Mouse (Mus musculus): ENCODE measurements around the gene Hoxa3. TPM values are rescaled to one million over a fixed set of nuclear protein-coding genes. Genes with fewer than 3 reads are reported as not detected.

Hoxa3 gene
- polyA plus RNA-seq, 1 experiment from 2014 or later = not detected

GRCm38 (mm10) chr6:52202362-52203120, 10.6 kb downstream of the Hoxa3 start:
- Histone ChIP-seq H3K27me3 (peaks cover 100% of the 10 kb centered on the region), H3K4me3 (no peak overlapping the region), H3K4me1 (peaks cover 13% of the 10 kb centered on the region), H3K9me3 (replicated peaks) (no peaks in the 10 kb centered on the region), H3K9ac (no peak overlapping the region), H3K36me3 (ENCODE audit: poor library complexity, severe bottlenecking) (no peaks in the 10 kb centered on the region), H3K27ac (no peak overlapping the region), H3K4me2 (no peak overlapping the region)
- WGBS = 1% methylated on average over 22 of the region's 22 CpGs
- ATAC-seq = no peak

GRCm38 (mm10) chr6:52201269-52201668, 11.9 kb downstream of the Hoxa3 start:
- peaks cover 100% of the 10 kb centered on the region for H3K27me3 ChIP-seq
- H3K27ac ChIP-seq = no peak overlapping the region
- no peak overlapping the region for H3K9ac ChIP-seq
- 4% methylated on average over 1 of the region's 1 CpGs for WGBS
- H3K4me1 ChIP-seq = peaks cover 13% of the 10 kb centered on the region
- no peak overlapping the region for H3K4me2 ChIP-seq
- no peaks in the 10 kb centered on the region for H3K9me3 ChIP-seq (replicated peaks)
- ATAC-seq = no peak
- H3K36me3 ChIP-seq (ENCODE audit: poor library complexity, severe bottlenecking) = no peaks in the 10 kb centered on the region
- no peak overlapping the region for H3K4me3 ChIP-seq

GRCm38 (mm10) chr6:52200751-52201250, 12.3 kb downstream of the Hoxa3 start:
- Histone ChIP-seq H3K27ac (no peak overlapping the region), H3K4me2 (no peak overlapping the region), H3K9me3 (replicated peaks) (no peaks in the 10 kb centered on the region), H3K9ac (no peak overlapping the region), H3K4me3 (no peak overlapping the region), H3K27me3 (peaks cover 100% of the 10 kb centered on the region), H3K36me3 (ENCODE audit: poor library complexity, severe bottlenecking) (no peaks in the 10 kb centered on the region), H3K4me1 (peaks cover 13% of the 10 kb centered on the region)
- no peak for ATAC-seq
- 5% methylated on average over 10 of the region's 10 CpGs for WGBS

GRCm38 (mm10) chr6:52200073-52200750, 12.9 kb downstream of the Hoxa3 start:
- no peak overlapping the region for H3K4me3 ChIP-seq
- H3K4me2 ChIP-seq = no peak overlapping the region
- peaks cover 13% of the 10 kb centered on the region for H3K4me1 ChIP-seq
- ATAC-seq = no peak
- no peaks in the 10 kb centered on the region for H3K9me3 ChIP-seq (replicated peaks)
- peaks cover 100% of the 10 kb centered on the region for H3K27me3 ChIP-seq
- H3K27ac ChIP-seq = no peak overlapping the region
- H3K36me3 ChIP-seq (ENCODE audit: poor library complexity, severe bottlenecking) = no peaks in the 10 kb centered on the region
- under 1% methylated on average over 30 of the region's 30 CpGs for WGBS
- H3K9ac ChIP-seq = no peak overlapping the region

GRCm38 (mm10) chr6:52197271-52197670, 15.9 kb downstream of the Hoxa3 start:
- WGBS = 1% methylated on average over 10 of the region's 10 CpGs
- H3K9ac ChIP-seq = no peak overlapping the region
- H3K4me3 ChIP-seq = no peak overlapping the region

GRCm38 (mm10) chr6:52196811-52197210, 16.3 kb downstream of the Hoxa3 start:
- peaks cover 100% of the 10 kb centered on the region for H3K27me3 ChIP-seq
- ATAC-seq = no peak
- H3K36me3 ChIP-seq (ENCODE audit: poor library complexity, severe bottlenecking) = no peaks in the 10 kb centered on the region
- no peak overlapping the region for H3K27ac ChIP-seq
- WGBS = 3% methylated on average over 9 of the region's 9 CpGs
- H3K4me1 ChIP-seq = 0 out of 2 replicates have a peak, but pooled peaks cover 4% of the 10 kb centered on the region
- H3K9ac ChIP-seq = no peak overlapping the region
- H3K4me3 ChIP-seq = no peak overlapping the region
- no peak overlapping the region for H3K4me2 ChIP-seq
- no peaks in the 10 kb centered on the region for H3K9me3 ChIP-seq (replicated peaks)

More at GRCm38 (mm10) chr6:52197271-52197670, 15.9 kb downstream of the Hoxa3 start:
- Histone ChIP-seq H3K27me3 (peaks cover 100% of the 10 kb centered on the region), H3K36me3 (ENCODE audit: poor library complexity, severe bottlenecking) (no peaks in the 10 kb centered on the region), H3K9me3 (replicated peaks) (no peaks in the 10 kb centered on the region), H3K4me2 (no peak overlapping the region), H3K27ac (no peak overlapping the region), H3K4me1 (no peaks in the 10 kb centered on the region)
- no peak for ATAC-seq

GRCm38 (mm10) chr6:52194690-52195089, 18.4 kb downstream of the Hoxa3 start:
- Histone ChIP-seq H3K9me3 (replicated peaks) (no peaks in the 10 kb centered on the region), H3K4me1 (peaks cover 11% of the 10 kb centered on the region), H3K27me3 (peaks cover 100% of the 10 kb centered on the region), H3K36me3 (ENCODE audit: poor library complexity, severe bottlenecking) (no peaks in the 10 kb centered on the region), H3K4me2 (no peak overlapping the region), H3K4me3 (no peak overlapping the region), H3K27ac (no peak overlapping the region), H3K9ac (no peak overlapping the region)
- ATAC-seq = no peak
- 4% methylated on average over 10 of the region's 10 CpGs for WGBS

GRCm38 (mm10) chr6:52191860-52192550, 21.1 kb downstream of the Hoxa3 start:
- Histone ChIP-seq H3K27me3 (peaks cover 100% of the 10 kb centered on the region), H3K4me3 (peak overlapping the region; percentile 36), H3K4me2 (peak overlapping the region; percentile 61), H3K36me3 (ENCODE audit: poor library complexity, severe bottlenecking) (no peaks in the 10 kb centered on the region), H3K9me3 (replicated peaks) (no peaks in the 10 kb centered on the region), H3K9ac (no peak overlapping the region), H3K27ac (no peak overlapping the region), H3K4me1 (peaks cover 11% of the 10 kb centered on the region)
- peak; percentile 65 for ATAC-seq
- WGBS = 1% methylated on average over 43 of the region's 55 CpGs

GRCm38 (mm10) chr6:52190906-52191810, 22.0 kb downstream of the Hoxa3 start, which contains the start of gene Hoxa4:
Gene Hoxa4 (minus strand): TSS chr6:52191753.
- 1% methylated on average over 91 of the region's 102 CpGs for WGBS

GRCm38 (mm10) chr6:52190410-52190809, 22.7 kb downstream of the Hoxa3 start:
- peaks cover 11% of the 10 kb centered on the region for H3K4me1 ChIP-seq
- no peak overlapping the region for H3K27ac ChIP-seq
- H3K36me3 ChIP-seq (ENCODE audit: poor library complexity, severe bottlenecking) = no peaks in the 10 kb centered on the region
- H3K27me3 ChIP-seq = peaks cover 100% of the 10 kb centered on the region
- no peak overlapping the region for H3K9ac ChIP-seq
- no peaks in the 10 kb centered on the region for H3K9me3 ChIP-seq (replicated peaks)
- no peak overlapping the region for H3K4me2 ChIP-seq
- H3K4me3 ChIP-seq = no peak overlapping the region
- ATAC-seq = no peak
- under 1% methylated on average over 23 of the region's 23 CpGs for WGBS

More at GRCm38 (mm10) chr6:52190906-52191810, 22.0 kb downstream of the Hoxa3 start, which contains the start of gene Hoxa4:
- H3K36me3 ChIP-seq (ENCODE audit: poor library complexity, severe bottlenecking) = no peaks in the 10 kb centered on the region
- no peak within 1 kb of the TSS for H3K9ac ChIP-seq
- peaks cover 11% of the 10 kb centered on the region for H3K4me1 ChIP-seq
- peak within 1 kb of the TSS; percentile 61 for H3K4me2 ChIP-seq
- H3K4me3 ChIP-seq = peak within 1 kb of the TSS; percentile 36
- H3K27me3 ChIP-seq = peaks cover 100% of the 10 kb centered on the region
- ATAC-seq = 0 out of 2 replicates have a peak, but pooled peaks have one; percentile 6
- H3K9me3 ChIP-seq (replicated peaks) = no peaks in the 10 kb centered on the region
- H3K27ac ChIP-seq = no peak within 1 kb of the TSS

GRCm38 (mm10) chr6:52189909-52190308, 23.2 kb downstream of the Hoxa3 start:
- WGBS = 2% methylated on average over 8 of the region's 8 CpGs

More at GRCm38 (mm10) chr6:52189909-52190308, 23.2 kb downstream of the Hoxa3 start:
- no peaks in the 10 kb centered on the region for H3K36me3 ChIP-seq (ENCODE audit: poor library complexity, severe bottlenecking)
- no peak for ATAC-seq
- peaks cover 11% of the 10 kb centered on the region for H3K4me1 ChIP-seq
- H3K9me3 ChIP-seq (replicated peaks) = no peaks in the 10 kb centered on the region
- peaks cover 100% of the 10 kb centered on the region for H3K27me3 ChIP-seq
- no peak overlapping the region for H3K4me2 ChIP-seq
- H3K4me3 ChIP-seq = no peak overlapping the region
- no peak overlapping the region for H3K9ac ChIP-seq
- no peak overlapping the region for H3K27ac ChIP-seq

Data from forebrain, embryonic 13.5 days (tissue).